Mouse (Mus musculus): ENCODE measurements around the gene Lrrc72. TPM values are rescaled to one million over a fixed set of nuclear protein-coding genes. Genes with fewer than 3 reads are reported as not detected.

Lrrc72 gene
- polyA plus RNA-seq (2014; fragmentation: Illumina TruSeq; extraction: RNeasy Lipid Tissue Mini Kit (QIAGEN cat#74804); ENCODE audit: low read depth, low replicate concordance), result not detected

GRCm38 (mm10) chr12:36253298-36253697 lies at the start of gene Lrrc72:
Gene Lrrc72, minus strand, starts transcription at chr12:36253398.

Other genes with a start within 250 kb of the Lrrc72 start
- gene Tspan13, start 210.9 kb downstream of the Lrrc72 start, polyA plus RNA-seq (2014; fragmentation: Illumina TruSeq; extraction: RNeasy Lipid Tissue Mini Kit (QIAGEN cat#74804); ENCODE audit: low read depth, low replicate concordance), result 42.5 TPM
- 54.1 TPM for gene Ankmy2, start 96.3 kb downstream of the Lrrc72 start, polyA plus RNA-seq (2014; fragmentation: Illumina TruSeq; extraction: RNeasy Lipid Tissue Mini Kit (QIAGEN cat#74804); ENCODE audit: low read depth, low replicate concordance)
- 19.3 TPM for gene Bzw2, start 95.3 kb downstream of the Lrrc72 start, polyA plus RNA-seq (2014; fragmentation: Illumina TruSeq; extraction: RNeasy Lipid Tissue Mini Kit (QIAGEN cat#74804); ENCODE audit: low read depth, low replicate concordance)
- 1.2 TPM for gene Sostdc1, start 60.7 kb upstream of the Lrrc72 start, polyA plus RNA-seq (2014; fragmentation: Illumina TruSeq; extraction: RNeasy Lipid Tissue Mini Kit (QIAGEN cat#74804); ENCODE audit: low read depth, low replicate concordance)
- 9.6 TPM for gene Ispd, start 128.1 kb upstream of the Lrrc72 start, polyA plus RNA-seq (2014; fragmentation: Illumina TruSeq; extraction: RNeasy Lipid Tissue Mini Kit (QIAGEN cat#74804); ENCODE audit: low read depth, low replicate concordance)
- not detected for gene D630036H23Rik, start 128.8 kb upstream of the Lrrc72 start, polyA plus RNA-seq (2014; fragmentation: Illumina TruSeq; extraction: RNeasy Lipid Tissue Mini Kit (QIAGEN cat#74804); ENCODE audit: low read depth, low replicate concordance)

Measured in adrenal gland, adult 10 weeks (tissue).